Mouse (Mus musculus) stomach, embryonic 15.5 days (tissue): ENCODE measurements around the gene L2hgdh. TPM values are rescaled to one million over a fixed set of nuclear protein-coding genes. Genes with fewer than 3 reads are reported as not detected.
A peak's percentile ranks its signal among the peaks of the same experiment; 100 is the strongest.

ENCODE experiments used
- ATAC-seq: fragments of 200-750 bp; cut with Nextera tagmentation; 2 replicates; pipeline ENCODE4 v1.8.0; 2017; ENCODE audit warnings: low read depth, moderate number of reproducible peaks, moderate TSS enrichment; ENCODE audit not compliant: insufficient read depth, low FRiP score
- H3K27ac ChIP-seq: fragments of 300-500 bp; sonication (generic); 2 replicates; pipeline ENCODE4 v1.5.1; 2015; ENCODE audit warnings: mild to moderate bottlenecking, inconsistent platforms
- H3K27me3 ChIP-seq: fragments of 300-500 bp; sonication (generic); replicated peaks from 2 replicates; pipeline ENCODE4 v1.6.1; 2015; ENCODE audit warnings: inconsistent platforms
- H3K36me3 ChIP-seq: fragments of 300-500 bp; sonication (generic); 2 replicates; pipeline ENCODE4 v1.6.1; 2015; ENCODE audit warnings: inconsistent platforms
- H3K4me1 ChIP-seq: fragments of 300-500 bp; sonication (generic); 2 replicates; pipeline ENCODE4 v1.6.1; 2015; ENCODE audit warnings: inconsistent platforms
- H3K4me2 ChIP-seq: fragments of 300-500 bp; sonication (generic); 2 replicates; pipeline ENCODE4 v1.6.1; 2015; ENCODE audit warnings: mild to moderate bottlenecking, inconsistent platforms
- H3K4me3 ChIP-seq: fragments of 300-500 bp; sonication (generic); replicated peaks from 2 replicates; pipeline ENCODE4 v1.5.1; 2015; ENCODE audit warnings: inconsistent platforms
- H3K9ac ChIP-seq: fragments of 300-500 bp; sonication (generic); 2 replicates; pipeline ENCODE4 v1.6.1; 2015; ENCODE audit warnings: inconsistent platforms
- H3K9me3 ChIP-seq: fragments of 300-500 bp; sonication (generic); 2 replicates; pipeline ENCODE4 v1.6.1; 2016; ENCODE audit warnings: inconsistent platforms
- WGBS: fragments of 180-500 bp; shearing (Covaris S2); methylation state at CpG from one replicate; pipeline ENCODE4 v1.1.7; 2015; 5-methylcytosine and 5-hydroxymethylcytosine counted together
- polyA plus RNA-seq: library from polyadenylated mRNA; unstranded; fragments of >200 nt; fragmentation: Nextera tagmentation; extraction: Ambion mirVana; gene quantifications from 2 replicates; pipeline ENCODE4 v1.2.1, GENCODE M21; 2015

Gene L2hgdh
- polyA plus RNA-seq, 1 experiment from 2014 or later = 18.3 TPM

- H3K4me3 ChIP-seq = peak overlapping the region; percentile 63
- no peak overlapping the region for H3K9ac ChIP-seq
Observed at GRCm38 (mm10) chr12:69723376-69723775, 1.3 kb downstream of the L2hgdh start.

GRCm38 (mm10) chr12:69722857-69723256, 1.8 kb downstream of the L2hgdh start:
- Histone ChIP-seq H3K4me3 (no peak overlapping the region), H3K9ac (no peak overlapping the region), H3K4me2 (no peak overlapping the region), H3K27ac (no peak overlapping the region), H3K9me3 (no peaks in the 10 kb centered on the region), H3K4me1 (0 out of 2 replicates have a peak, but pooled peaks cover 7% of the 10 kb centered on the region), H3K36me3 (peaks cover 16% of the 10 kb centered on the region; the same call in 1 of the 2 replicates), H3K27me3 (no peaks in the 10 kb centered on the region)
- WGBS = 88% methylated on average over 3 of the region's 3 CpGs
- no peak for ATAC-seq

More at GRCm38 (mm10) chr12:69723376-69723775, 1.3 kb downstream of the L2hgdh start:
- Histone ChIP-seq H3K4me2 (peak overlapping the region; percentile 78), H3K27me3 (no peaks in the 10 kb centered on the region), H3K9me3 (no peaks in the 10 kb centered on the region), H3K27ac (no peak overlapping the region), H3K36me3 (peaks cover 12% of the 10 kb centered on the region; the same call in 1 of the 2 replicates), H3K4me1 (0 out of 2 replicates have a peak, but pooled peaks cover 7% of the 10 kb centered on the region)
- ATAC-seq = no peak
- WGBS = 57% methylated on average over 2 of the region's 2 CpGs

GRCm38 (mm10) chr12:69713628-69714027, 11.0 kb downstream of the L2hgdh start:
- H3K4me3 ChIP-seq = no peak overlapping the region
- H3K36me3 ChIP-seq = peaks cover 12% of the 10 kb centered on the region; the same call in 1 of the 2 replicates
- no peaks in the 10 kb centered on the region for H3K9me3 ChIP-seq
- H3K27ac ChIP-seq = no peak overlapping the region
- no peak overlapping the region for H3K9ac ChIP-seq
- no peaks in the 10 kb centered on the region for H3K27me3 ChIP-seq
- H3K4me1 ChIP-seq = no peaks in the 10 kb centered on the region
- H3K4me2 ChIP-seq = no peak overlapping the region
- no peak for ATAC-seq

- ATAC-seq = peak; percentile 91
- H3K27ac ChIP-seq = no peak overlapping the region
Observed at GRCm38 (mm10) chr12:69704799-69705458, 19.7 kb downstream of the L2hgdh start.

GRCm38 (mm10) chr12:69698352-69698751, 26.3 kb downstream of the L2hgdh start:
- Histone ChIP-seq H3K4me2 (no peak overlapping the region), H3K9ac (no peak overlapping the region), H3K4me3 (no peak overlapping the region), H3K4me1 (no peaks in the 10 kb centered on the region), H3K27ac (no peak overlapping the region), H3K27me3 (no peaks in the 10 kb centered on the region), H3K9me3 (no peaks in the 10 kb centered on the region), H3K36me3 (no peaks in the 10 kb centered on the region)
- WGBS = 83% methylated on average over 6 of the region's 6 CpGs
- no peak for ATAC-seq

More at GRCm38 (mm10) chr12:69704799-69705458, 19.7 kb downstream of the L2hgdh start:
- Histone ChIP-seq H3K4me3 (no peak overlapping the region), H3K36me3 (peaks cover 2% of the 10 kb centered on the region; the same call in 1 of the 2 replicates), H3K9ac (no peak overlapping the region), H3K4me2 (no peak overlapping the region), H3K9me3 (no peaks in the 10 kb centered on the region), H3K27me3 (no peaks in the 10 kb centered on the region), H3K4me1 (no peaks in the 10 kb centered on the region)
- whole genome bisulfite sequencing = 65% methylated on average over 11 of the region's 11 CpGs

- no peaks in the 10 kb centered on the region for H3K27me3 ChIP-seq
- no peaks in the 10 kb centered on the region for H3K4me1 ChIP-seq
- 72% methylated on average over 5 of the region's 5 CpGs for WGBS
- no peak for ATAC-seq
- H3K9me3 ChIP-seq = no peaks in the 10 kb centered on the region
- H3K36me3 ChIP-seq = no peaks in the 10 kb centered on the region
- no peak overlapping the region for H3K27ac ChIP-seq
- no peak overlapping the region for H3K4me2 ChIP-seq
- H3K4me3 ChIP-seq = no peak overlapping the region
- no peak overlapping the region for H3K9ac ChIP-seq
Observed at GRCm38 (mm10) chr12:69696746-69697145, 27.9 kb downstream of the L2hgdh start.

- H3K4me1 ChIP-seq = no peaks in the 10 kb centered on the region
- WGBS = 85% methylated on average over 17 of the region's 17 CpGs
- no peak overlapping the region for H3K9ac ChIP-seq
- no peaks in the 10 kb centered on the region for H3K9me3 ChIP-seq
- H3K4me3 ChIP-seq = no peak overlapping the region
- no peaks in the 10 kb centered on the region for H3K36me3 ChIP-seq
- ATAC-seq = no peak
- no peak overlapping the region for H3K4me2 ChIP-seq
- H3K27ac ChIP-seq = no peak overlapping the region
- H3K27me3 ChIP-seq = no peaks in the 10 kb centered on the region
Observed at GRCm38 (mm10) chr12:69693471-69693870, 31.2 kb downstream of the L2hgdh start.

GRCm38 (mm10) chr12:69690714-69691113, 34.0 kb downstream of the L2hgdh start:
- H3K27ac ChIP-seq = no peak overlapping the region
- ATAC-seq = no peak
- H3K4me2 ChIP-seq = no peak overlapping the region
- H3K4me3 ChIP-seq = no peak overlapping the region
- 85% methylated on average over 4 of the region's 4 CpGs for WGBS
- no peak overlapping the region for H3K9ac ChIP-seq
- H3K9me3 ChIP-seq = no peaks in the 10 kb centered on the region
- no peaks in the 10 kb centered on the region for H3K4me1 ChIP-seq
- H3K36me3 ChIP-seq = no peaks in the 10 kb centered on the region
- H3K27me3 ChIP-seq = no peaks in the 10 kb centered on the region

GRCm38 (mm10) chr12:69689094-69689493, 35.6 kb downstream of the L2hgdh start:
- H3K27ac ChIP-seq = no peak overlapping the region; the same call in 1 of the 2 replicates
- no peak for ATAC-seq
- H3K4me2 ChIP-seq = no peak overlapping the region

GRCm38 (mm10) chr12:69688368-69688767, 36.3 kb downstream of the L2hgdh start:
- no peaks in the 10 kb centered on the region for H3K36me3 ChIP-seq
- H3K4me2 ChIP-seq = no peak overlapping the region
- H3K4me1 ChIP-seq = no peaks in the 10 kb centered on the region
- no peaks in the 10 kb centered on the region for H3K27me3 ChIP-seq
- ATAC-seq = no peak
- 36% methylated on average over 2 of the region's 2 CpGs for WGBS
- no peak overlapping the region for H3K4me3 ChIP-seq
- peak overlapping the region; percentile 26; the same call in 1 of the 2 replicates for H3K27ac ChIP-seq
- no peaks in the 10 kb centered on the region for H3K9me3 ChIP-seq
- no peak overlapping the region for H3K9ac ChIP-seq

More at GRCm38 (mm10) chr12:69689094-69689493, 35.6 kb downstream of the L2hgdh start:
- no peaks in the 10 kb centered on the region for H3K36me3 ChIP-seq
- H3K27me3 ChIP-seq = no peaks in the 10 kb centered on the region
- no peaks in the 10 kb centered on the region for H3K4me1 ChIP-seq
- H3K9me3 ChIP-seq = no peaks in the 10 kb centered on the region
- no peak overlapping the region for H3K4me3 ChIP-seq
- H3K9ac ChIP-seq = no peak overlapping the region

GRCm38 (mm10) chr12:69683537-69683936, 41.1 kb downstream of the L2hgdh start:
- Histone ChIP-seq H3K4me1 (no peaks in the 10 kb centered on the region), H3K4me2 (peak overlapping the region; percentile 67; the same call in 1 of the 2 replicates), H3K9me3 (no peaks in the 10 kb centered on the region), H3K36me3 (no peaks in the 10 kb centered on the region), H3K27ac (peak overlapping the region; percentile 23; the same call in 1 of the 2 replicates), H3K4me3 (no peak overlapping the region), H3K9ac (no peak overlapping the region), H3K27me3 (no peaks in the 10 kb centered on the region)
- WGBS = 40% methylated on average over 10 of the region's 10 CpGs
- ATAC-seq = no peak

GRCm38 (mm10) chr12:69682788-69683419, 41.8 kb downstream of the L2hgdh start:
- WGBS = 37% methylated on average over 14 of the region's 14 CpGs

More at GRCm38 (mm10) chr12:69682788-69683419, 41.8 kb downstream of the L2hgdh start:
- H3K4me2 ChIP-seq = peak overlapping the region; percentile 67
- ATAC-seq = no peak
- H3K4me1 ChIP-seq = no peaks in the 10 kb centered on the region
- H3K9ac ChIP-seq = no peak overlapping the region
- H3K27me3 ChIP-seq = no peaks in the 10 kb centered on the region
- peak overlapping the region; percentile 23; the same call in 1 of the 2 replicates for H3K27ac ChIP-seq
- no peaks in the 10 kb centered on the region for H3K36me3 ChIP-seq
- no peaks in the 10 kb centered on the region for H3K9me3 ChIP-seq
- peak overlapping the region; percentile 4; the same call in 1 of the 2 replicates for H3K4me3 ChIP-seq
